Mouse (Mus musculus): ENCODE measurements around the gene Bloc1s3. TPM values are rescaled to one million over a fixed set of nuclear protein-coding genes. Genes with fewer than 3 reads are reported as not detected.

Gene Bloc1s3
- polyA plus RNA-seq, 1 experiment from 2014 or later, result 0.94 TPM

DNA sequence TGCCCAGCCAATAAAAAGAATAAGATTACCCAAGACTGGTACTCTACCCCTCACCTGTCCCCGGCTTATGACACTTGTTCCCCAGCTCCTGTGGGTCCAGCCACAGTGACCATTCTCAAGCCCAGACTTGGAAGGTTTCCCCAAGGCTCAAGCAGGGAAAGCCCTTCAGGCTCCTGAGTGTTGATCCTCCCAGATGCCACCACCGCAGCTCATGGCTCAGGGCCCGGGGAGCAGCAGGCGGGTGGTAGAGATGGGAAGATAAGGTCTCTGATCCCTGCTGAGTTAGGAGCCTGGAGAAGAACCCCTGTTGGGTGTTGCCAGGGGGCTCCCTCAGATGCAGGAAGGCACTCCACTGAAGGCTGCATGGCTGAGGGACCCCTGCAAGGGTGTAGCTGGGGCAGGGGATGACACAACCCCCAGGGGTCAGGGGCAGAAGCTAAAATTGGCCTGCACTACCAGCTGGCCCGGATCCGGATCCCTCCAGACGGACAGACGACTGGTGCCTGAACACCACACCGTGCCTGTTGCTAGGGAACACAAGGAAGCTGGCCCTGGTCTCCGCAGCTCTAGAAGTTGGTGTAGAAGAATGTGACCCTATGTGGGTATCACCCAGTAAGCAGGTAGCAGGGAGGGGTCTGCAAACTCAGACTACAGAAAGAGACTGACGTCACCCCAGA is 52.2 kb downstream of the Bloc1s3 start:
- H3K4me3 ChIP-seq (ENCODE audit: low read depth, low read length), result no peak overlapping the region
- H3K9ac ChIP-seq (replicated peaks), result no peak overlapping the region
- WGBS (ENCODE audit: insufficient replicate concordance), result 82% methylated on average over 11 of the region's 11 CpGs
- H3K27me3 ChIP-seq (ENCODE audit: insufficient read depth, low read length), result no peaks in the 10 kb centered on the region
- peaks cover 8% of the 10 kb centered on the region for H3K36me3 ChIP-seq (replicated peaks; ENCODE audit: insufficient read depth, low read length)
- ATAC-seq (no peak), DNase-seq (no peak)
- H3K4me1 ChIP-seq (ENCODE audit: insufficient read depth), result peaks cover 15% of the 10 kb centered on the region
- TF ChIP-seq EP300 (IDR thresholded peaks at IDR 0.05; ENCODE audit: low read depth) (no peak), CTCF (IDR thresholded peaks at IDR 0.05; ENCODE audit: low read depth) (no peak)
- H3K9me3 ChIP-seq (ENCODE audit: low read length), result no peaks in the 10 kb centered on the region
- no peak overlapping the region for H3K27ac ChIP-seq (ENCODE audit: low read depth)
- H3K4me2 ChIP-seq (ENCODE audit: low read depth, low read length), result no peak overlapping the region

DNA sequence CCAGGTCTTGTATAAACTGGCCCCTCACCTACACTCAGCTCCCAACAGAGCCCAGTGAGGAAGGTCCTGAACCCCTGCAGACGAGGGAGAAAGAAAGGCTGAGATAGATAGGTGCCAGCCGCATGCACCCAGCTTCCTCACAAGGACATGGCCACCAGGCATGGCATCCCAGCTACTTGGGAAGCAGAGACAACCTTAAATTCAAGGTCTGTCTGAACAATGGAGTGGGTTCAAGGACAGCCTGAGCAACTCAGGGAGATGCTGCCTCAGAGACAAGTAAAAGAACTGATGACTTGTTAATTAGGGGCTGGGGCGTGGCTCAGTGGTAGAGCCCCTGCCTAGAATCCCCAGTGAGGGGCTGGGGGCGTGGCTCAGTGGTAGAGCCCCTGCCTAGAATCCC is 53.0 kb downstream of the Bloc1s3 start:
- no peak for ATAC-seq
- 85% methylated on average over 4 of the region's 4 CpGs for WGBS (ENCODE audit: insufficient replicate concordance)
- no peak for DNase-seq

More for the DNA sequence above, 53.0 kb downstream of the Bloc1s3 start:
- H3K27me3 ChIP-seq (ENCODE audit: insufficient read depth, low read length), result no peaks in the 10 kb centered on the region
- H3K36me3 ChIP-seq (replicated peaks; ENCODE audit: insufficient read depth, low read length), result peaks cover 9% of the 10 kb centered on the region
- H3K4me2 ChIP-seq (ENCODE audit: low read depth, low read length), result no peak overlapping the region
- TF ChIP-seq CTCF (IDR thresholded peaks at IDR 0.05; ENCODE audit: low read depth) (no peak), EP300 (IDR thresholded peaks at IDR 0.05; ENCODE audit: low read depth) (no peak)
- no peaks in the 10 kb centered on the region for H3K9me3 ChIP-seq (ENCODE audit: low read length)
- peaks cover 15% of the 10 kb centered on the region for H3K4me1 ChIP-seq (ENCODE audit: insufficient read depth)
- no peak overlapping the region for H3K9ac ChIP-seq (replicated peaks)
- no peak overlapping the region for H3K4me3 ChIP-seq (ENCODE audit: low read depth, low read length)
- H3K27ac ChIP-seq (ENCODE audit: low read depth), result no peak overlapping the region

Other genes starting within 250 kb of the Bloc1s3 start
- gene Vasp, start 236.6 kb downstream of the Bloc1s3 start, polyA plus RNA-seq (2015; fragmentation: Nextera tagmentation; extraction: Ambion mirVana), result 36.2 and 36.4 TPM in 2 replicates
- 0.15 TPM in 1 of 2 replicates, not detected in the other for gene Ppm1n, start 228.3 kb downstream of the Bloc1s3 start, polyA plus RNA-seq (2015; fragmentation: Nextera tagmentation; extraction: Ambion mirVana)
- 1.5 and 4.6 TPM in 2 replicates for gene Rtn2, start 225.7 kb downstream of the Bloc1s3 start, polyA plus RNA-seq (2015; fragmentation: Nextera tagmentation; extraction: Ambion mirVana)
- 0.06 TPM in 1 of 2 replicates, not detected in the other for gene Fosb, start 198.3 kb downstream of the Bloc1s3 start, polyA plus RNA-seq (2015; fragmentation: Nextera tagmentation; extraction: Ambion mirVana)
- 9.6 and 9.8 TPM in 2 replicates for gene Ercc1, start 163.6 kb downstream of the Bloc1s3 start, polyA plus RNA-seq (2015; fragmentation: Nextera tagmentation; extraction: Ambion mirVana)
- 7.7 and 7.8 TPM in 2 replicates for gene Cd3eap, start 148.9 kb downstream of the Bloc1s3 start, polyA plus RNA-seq (2015; fragmentation: Nextera tagmentation; extraction: Ambion mirVana)
- 0.47 and 0.69 TPM in 2 replicates for gene Ppp1r13l, start 148.6 kb downstream of the Bloc1s3 start, polyA plus RNA-seq (2015; fragmentation: Nextera tagmentation; extraction: Ambion mirVana)
- gene Ercc2, start 126.4 kb downstream of the Bloc1s3 start, polyA plus RNA-seq (2015; fragmentation: Nextera tagmentation; extraction: Ambion mirVana), result 3.8 and 4.6 TPM in 2 replicates
- 0.12 and 0.32 TPM in 2 replicates for gene Klc3, start 104.3 kb downstream of the Bloc1s3 start, polyA plus RNA-seq (2015; fragmentation: Nextera tagmentation; extraction: Ambion mirVana)
- 5.3 and 94.1 TPM in 2 replicates for gene Ckm, start 103.6 kb downstream of the Bloc1s3 start, polyA plus RNA-seq (2015; fragmentation: Nextera tagmentation; extraction: Ambion mirVana)
- 1.8 and 2.0 TPM in 2 replicates for gene Mark4, start 49.5 kb downstream of the Bloc1s3 start, polyA plus RNA-seq (2015; fragmentation: Nextera tagmentation; extraction: Ambion mirVana)
- gene Exoc3l2, start 45.0 kb downstream of the Bloc1s3 start, polyA plus RNA-seq (2015; fragmentation: Nextera tagmentation; extraction: Ambion mirVana), result 1.1 and 1.7 TPM in 2 replicates
- 51.6 and 52.5 TPM in 2 replicates for gene Trappc6a, start within 50 bp of the Bloc1s3 start, polyA plus RNA-seq (2015; fragmentation: Nextera tagmentation; extraction: Ambion mirVana)
- gene Nkpd1, start 9.5 kb upstream of the Bloc1s3 start, polyA plus RNA-seq (2015; fragmentation: Nextera tagmentation; extraction: Ambion mirVana), result not detected in 2 replicates
- 8.1 and 8.3 TPM in 2 replicates for gene Ppp1r37, start 54.7 kb upstream of the Bloc1s3 start, polyA plus RNA-seq (2015; fragmentation: Nextera tagmentation; extraction: Ambion mirVana)
- gene Zfp296, start 68.9 kb upstream of the Bloc1s3 start, polyA plus RNA-seq (2015; fragmentation: Nextera tagmentation; extraction: Ambion mirVana), result 0.89 and 1.2 TPM in 2 replicates
- 61.7 and 66.9 TPM in 2 replicates for gene Gemin7, start 69.2 kb upstream of the Bloc1s3 start, polyA plus RNA-seq (2015; fragmentation: Nextera tagmentation; extraction: Ambion mirVana)
- gene Clasrp, start 96.1 kb upstream of the Bloc1s3 start, polyA plus RNA-seq (2015; fragmentation: Nextera tagmentation; extraction: Ambion mirVana), result 7.6 and 8.1 TPM in 2 replicates
- 2.2 and 2.3 TPM in 2 replicates for gene Relb, start 121.1 kb upstream of the Bloc1s3 start, polyA plus RNA-seq (2015; fragmentation: Nextera tagmentation; extraction: Ambion mirVana)
- gene Clptm1, start 156.7 kb upstream of the Bloc1s3 start, polyA plus RNA-seq (2015; fragmentation: Nextera tagmentation; extraction: Ambion mirVana), result 40.3 and 44.4 TPM in 2 replicates
- 2,864 and 3,070 TPM in 2 replicates for gene Apoc2, start 169.6 kb upstream of the Bloc1s3 start, polyA plus RNA-seq (2015; fragmentation: Nextera tagmentation; extraction: Ambion mirVana)
- gene Gm44805, start 173.1 kb upstream of the Bloc1s3 start, polyA plus RNA-seq (2015; fragmentation: Nextera tagmentation; extraction: Ambion mirVana), result 187 and 234 TPM in 2 replicates
- gene Apoc4, start 173.1 kb upstream of the Bloc1s3 start, polyA plus RNA-seq (2015; fragmentation: Nextera tagmentation; extraction: Ambion mirVana), result 2,808 and 2,914 TPM in 2 replicates
- gene Apoc1, start 184.3 kb upstream of the Bloc1s3 start, polyA plus RNA-seq (2015; fragmentation: Nextera tagmentation; extraction: Ambion mirVana), result 5,234 and 5,457 TPM in 2 replicates
- 20,006 and 20,209 TPM in 2 replicates for gene Apoe, start 190.8 kb upstream of the Bloc1s3 start, polyA plus RNA-seq (2015; fragmentation: Nextera tagmentation; extraction: Ambion mirVana)
- gene Tomm40, start 207.1 kb upstream of the Bloc1s3 start, polyA plus RNA-seq (2015; fragmentation: Nextera tagmentation; extraction: Ambion mirVana), result 81.5 and 83.6 TPM in 2 replicates
- gene Nectin2, start 242.1 kb upstream of the Bloc1s3 start, polyA plus RNA-seq (2015; fragmentation: Nextera tagmentation; extraction: Ambion mirVana), result 51.0 and 51.3 TPM in 2 replicates